Mouse (Mus musculus) CH12.LX (cell line): ENCODE data around the gene Bcl9l.

Experiments used
- CHD1 ChIP-seq: IDR thresholded peaks from 2 replicates; pipeline ENCODE4 v1.6.1; 2012; ENCODE audit warnings: low read depth, low read length, improper control_type of control experiment, inconsistent platforms
- CTCF ChIP-seq, 2 experiments: IDR thresholded peaks in 1 of 2; conservative IDR thresholded peaks in 1 of 2; 2 replicates each; pipeline ENCODE4 v1.5.1; 2011 to 2012; ENCODE audit warnings: low read depth in 2 of 2, low read length in 2 of 2, improper control_type of control experiment in 1 of 2, inconsistent platforms in 1 of 2, mild to moderate bottlenecking in 1 of 2, moderate library complexity in 1 of 2
- EP300 ChIP-seq: IDR thresholded peaks from 2 replicates; pipeline ENCODE4 v1.6.1; 2011; ENCODE audit warnings: low read length, improper control_type of control experiment
- POLR2A ChIP-seq: IDR thresholded peaks from 2 replicates; pipeline ENCODE4 v1.6.1; 2011; ENCODE audit warnings: low read depth, mild to moderate bottlenecking, improper control_type of control experiment, low read length
- SMC3 ChIP-seq: IDR thresholded peaks from 2 replicates; pipeline ENCODE4 v1.6.1; 2011; ENCODE audit warnings: low read depth, low read length, improper control_type of control experiment
- TBP ChIP-seq: conservative IDR thresholded peaks from 2 replicates; pipeline ENCODE4 v1.6.1; 2011; ENCODE audit warnings: low read depth, low read length, improper control_type of control experiment

- TF ChIP-seq EP300 (no peak), SMC3 (no peak), CHD1 (no peak), TBP (no peak), POLR2A (no peak), CTCF (conservative IDR thresholded peaks at IDR 0.05 in 1 of 2, IDR thresholded peaks at IDR 0.05 in 1 of 2; ENCODE audit: low read depth in 2 of 2, low read length in 2 of 2) (no peak)
These were observed 31.5 kb downstream of the Bcl9l start for GRCm38 (mm10) chr9:44514147-44514546.
